Mouse (Mus musculus): ENCODE data around the gene Gjb6. TPM values are rescaled to one million over a fixed set of nuclear protein-coding genes. Genes with fewer than 3 reads are reported as not detected.

The Gjb6 gene
- total RNA-seq, 2 experiments from 2014 or later, result not detected

DNA sequence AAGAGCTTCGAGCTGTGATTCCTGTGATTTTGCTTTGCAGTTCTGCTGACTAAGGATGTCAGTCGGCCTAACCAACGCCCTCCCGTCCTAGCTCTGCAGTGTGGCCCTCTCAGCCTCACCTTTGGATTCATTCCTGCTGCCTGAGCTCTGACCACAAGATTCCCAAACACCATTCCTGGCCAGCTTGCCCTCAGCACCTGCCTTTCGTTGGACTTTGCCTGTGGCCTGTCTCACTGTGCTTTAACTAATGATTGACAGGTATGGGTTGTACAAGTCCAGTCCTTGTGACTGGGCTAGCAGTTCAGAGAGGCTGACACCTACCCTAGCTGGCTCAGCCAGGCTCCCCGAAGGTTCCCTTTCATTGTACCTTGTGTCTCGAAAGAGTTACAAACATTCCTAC, 44.3 kb downstream of the Gjb6 start:
- no peak for DNase-seq (ENCODE audit: low spot score in 2 of 2)

DNA sequence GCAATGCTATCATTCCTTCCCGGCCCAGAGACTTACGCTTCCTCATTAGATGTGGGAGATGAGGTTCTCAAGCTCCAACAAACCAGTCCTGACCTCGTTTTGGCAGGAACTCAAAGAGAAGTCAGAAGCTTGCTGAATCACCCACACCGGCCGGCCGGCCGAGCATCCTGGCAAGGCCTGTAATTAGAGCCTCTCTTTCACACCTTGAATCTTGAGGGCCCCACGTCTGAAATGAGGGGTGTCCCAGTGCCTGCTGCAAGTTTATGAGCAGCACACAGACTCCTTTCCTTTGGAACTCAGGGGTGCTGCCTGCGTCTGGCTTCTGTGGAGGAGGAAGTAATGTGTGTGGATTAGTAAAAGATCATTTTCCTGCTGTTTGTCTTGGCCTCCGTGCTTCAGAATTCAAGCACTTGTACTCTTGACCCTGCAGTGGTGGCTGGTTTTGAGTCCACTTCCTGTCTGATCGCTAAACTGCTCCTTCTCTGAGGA, 49.2 kb downstream of the Gjb6 start:
- no peak for DNase-seq (ENCODE audit: low spot score in 2 of 2)

DNA sequence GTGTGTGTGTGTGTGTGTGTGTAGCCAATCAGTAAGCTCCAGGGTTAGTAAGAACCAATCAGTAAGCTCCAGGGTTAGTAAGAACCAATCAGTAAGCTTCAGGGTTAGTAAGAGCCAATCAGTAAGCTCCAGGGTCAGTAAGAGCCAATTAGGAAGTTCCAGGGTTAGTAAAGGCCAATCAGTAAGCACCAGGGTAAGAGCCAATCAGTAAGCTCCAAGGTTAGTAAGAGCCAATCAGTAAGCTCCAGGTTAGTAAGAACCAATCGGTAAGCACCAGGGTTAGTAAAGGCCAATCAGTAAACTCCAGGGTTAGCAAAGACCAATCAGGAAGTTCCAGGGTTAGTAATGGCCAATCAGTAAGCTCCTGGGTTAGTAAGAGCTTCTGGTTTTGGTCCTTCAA, 50.5 kb downstream of the Gjb6 start:
- no peak for DNase-seq (ENCODE audit: low spot score in 2 of 2)

DNA sequence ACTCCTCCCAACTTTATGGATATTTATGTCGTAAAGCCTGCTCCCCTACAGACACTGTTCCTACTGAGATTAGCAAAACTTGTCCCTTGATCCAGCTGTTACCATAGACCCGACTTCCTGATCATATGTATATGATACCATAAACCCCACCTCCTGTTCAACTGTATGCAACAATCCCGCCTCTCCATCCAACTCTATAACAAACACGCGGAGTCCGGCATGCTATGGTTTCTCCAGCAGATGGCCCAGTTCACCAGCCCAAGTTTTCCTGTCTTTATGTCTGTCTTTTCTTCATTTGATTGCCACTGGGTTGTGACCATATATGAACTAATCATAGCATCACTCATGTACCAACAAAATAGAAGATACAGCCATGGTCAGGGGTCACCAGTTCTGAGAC, 57.9 kb downstream of the Gjb6 start:
- DNase-seq (ENCODE audit: low spot score in 2 of 2), result no peak

Other genes with a start within 250 kb of the Gjb6 start
- 10 to 100 TPM; 66.3 to 71.8 TPM for gene Zmym2, start 247.0 kb downstream of the Gjb6 start, total RNA-seq (2021)
- 1 to 10 TPM in 1 of 2 experiments, under 1 TPM in 1; 0.59 to 1.8 TPM for gene Gja3, start 75.5 kb downstream of the Gjb6 start, total RNA-seq (2021)
- gene Gjb2, start 28.9 kb downstream of the Gjb6 start, total RNA-seq (2021), result 10 to 100 TPM in 1 of 2 experiments, 1 to 10 TPM in 1; 3.7 to 13.6 TPM
- gene Gm4491, start 17.7 kb downstream of the Gjb6 start, total RNA-seq (2021), result not detected